Mouse (Mus musculus) spleen, embryonic (tissue): ENCODE results near the gene Reep3.

ENCODE experiments used
- CTCF ChIA-PET: fragments of 350-600 bp; sonication (Branson Sonifier 250); formaldehyde crosslinking; loops from one replicate; lab custom pipeline; 2022; lab: Charles Lee

The Reep3 gene

DNA sequence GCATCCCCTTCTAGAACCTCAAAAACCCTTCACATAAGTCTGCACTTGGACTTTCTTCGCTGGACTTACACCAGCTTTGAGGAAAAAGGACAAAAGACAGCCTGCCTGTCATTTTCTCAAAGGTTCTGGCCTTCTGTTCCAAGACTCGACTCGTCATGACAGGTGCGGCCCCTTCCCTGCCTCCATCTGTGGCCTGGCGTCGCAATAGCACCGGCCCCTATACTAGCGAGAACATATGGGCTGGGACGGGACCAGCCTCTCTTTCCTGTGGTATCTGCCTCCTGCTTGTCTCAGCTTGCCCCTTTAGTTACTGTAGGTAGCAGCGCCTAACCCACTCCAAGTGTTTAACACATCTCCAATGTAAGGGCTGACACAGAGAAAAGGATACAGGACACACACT, 11.6 kb downstream of the Reep3 start:
- CTCF ChIA-PET: no interaction called here

GRCm38 (mm10) chr10:67083446-67084166, 13.1 kb downstream of the Reep3 start:
- CTCF ChIA-PET: no interaction called here

GRCm38 (mm10) chr10:67082531-67082930, 14.2 kb downstream of the Reep3 start:
- CTCF ChIA-PET: interaction anchor here (0.7 kb wide), 1 partner anchor 563 kb away, joined by 6 read pairs; no protein-coding TSS in a partner anchor

- CTCF ChIA-PET: interaction anchor here (0.5 kb wide), 1 partner anchor 9 kb away, joined by 8 read pairs; no protein-coding TSS in a partner anchor
Measured at GRCm38 (mm10) chr10:67081206-67082007, 15.3 kb downstream of the Reep3 start.

DNA sequence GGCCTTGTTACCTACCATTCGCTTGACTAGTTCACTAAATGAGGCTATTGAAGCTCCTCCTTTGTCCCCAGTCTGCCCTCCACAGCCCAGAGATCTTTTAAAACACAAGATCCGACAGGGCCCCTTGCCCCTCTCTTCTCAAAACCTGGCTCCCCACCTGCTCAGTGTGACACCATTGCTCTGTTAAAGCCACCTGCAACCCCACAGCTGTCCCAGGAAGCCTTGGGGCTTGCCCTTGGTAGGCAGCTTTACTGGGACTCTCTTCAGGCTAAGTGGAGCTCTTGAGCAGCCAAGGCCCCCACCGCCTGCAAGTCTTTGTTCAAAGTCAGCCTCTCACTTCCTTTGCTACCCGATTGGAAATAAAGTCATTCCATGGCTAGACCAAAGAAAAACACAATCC, 17.7 kb downstream of the Reep3 start:
- CTCF ChIA-PET: interaction anchor here (0.5 kb wide), 1 partner anchor 89 kb away, joined by 6 read pairs; no protein-coding TSS in a partner anchor

- CTCF ChIA-PET: interaction anchor here (0.6 kb wide), 1 partner anchor 17 kb away, joined by 3 read pairs; no protein-coding TSS in a partner anchor
Measured at GRCm38 (mm10) chr10:67075931-67076878, 20.5 kb downstream of the Reep3 start.

- CTCF ChIA-PET: interaction anchor here (0.6 kb wide), 1 partner anchor 10 kb away, joined by 3 read pairs; no protein-coding TSS in a partner anchor
Measured at GRCm38 (mm10) chr10:67073577-67073976, 23.2 kb downstream of the Reep3 start.

GRCm38 (mm10) chr10:67072600-67072999, 24.1 kb downstream of the Reep3 start:
- CTCF ChIA-PET: interaction anchor here (0.6 to 0.7 kb wide), 3 partner anchors 9 to 218 kb away, joined by 3 to 8 read pairs (median 4); no protein-coding TSS in a partner anchor

GRCm38 (mm10) chr10:67071884-67072283, 24.9 kb downstream of the Reep3 start:
- CTCF ChIA-PET: interaction anchor here (0.6 kb wide), 1 partner anchor 217 kb away, joined by 3 read pairs; no protein-coding TSS in a partner anchor

DNA sequence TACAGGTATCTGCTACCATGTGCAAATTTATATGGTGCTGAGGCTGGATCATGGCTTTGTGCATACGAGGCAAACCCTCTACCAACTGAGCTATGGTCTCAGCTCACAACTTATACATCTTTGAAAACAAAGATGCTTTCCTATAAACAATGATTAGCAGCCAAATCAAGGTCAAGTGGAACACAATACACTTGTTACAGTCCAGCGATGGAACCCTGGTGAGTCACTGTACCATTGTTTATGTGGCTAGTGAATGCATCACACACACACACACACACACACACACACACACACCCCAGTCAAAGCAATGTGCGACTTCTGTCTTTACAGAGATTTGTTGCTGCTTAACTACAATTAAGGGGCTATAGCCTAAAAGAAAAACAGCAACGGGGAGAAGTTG, 25.4 kb downstream of the Reep3 start:
- CTCF ChIA-PET: no interaction called here

- CTCF ChIA-PET: no interaction called here
Measured at GRCm38 (mm10) chr10:67069013-67069412, 27.7 kb downstream of the Reep3 start.

DNA sequence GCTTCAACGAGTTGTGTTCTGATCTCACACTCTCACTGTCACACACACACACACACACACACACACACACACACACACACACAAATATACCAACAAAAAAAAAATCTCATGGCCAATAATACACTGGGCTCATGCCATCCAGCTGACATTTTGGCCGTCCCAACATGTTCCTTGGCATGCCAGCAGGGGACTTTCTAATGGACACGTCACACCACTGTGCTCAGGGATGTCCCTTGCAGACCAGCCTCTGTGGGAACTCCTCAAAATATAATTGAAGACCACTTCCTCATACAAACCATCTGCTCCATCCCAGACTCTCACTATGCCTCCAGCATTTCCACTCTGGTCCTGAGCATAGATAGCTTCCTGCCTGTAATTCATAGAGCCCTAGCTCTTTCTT, 30.3 kb downstream of the Reep3 start:
- CTCF ChIA-PET: interaction anchor here (0.6 to 0.7 kb wide), 3 partner anchors 9 to 194 kb away, joined by 3 to 12 read pairs (median 4); no protein-coding TSS in a partner anchor

DNA sequence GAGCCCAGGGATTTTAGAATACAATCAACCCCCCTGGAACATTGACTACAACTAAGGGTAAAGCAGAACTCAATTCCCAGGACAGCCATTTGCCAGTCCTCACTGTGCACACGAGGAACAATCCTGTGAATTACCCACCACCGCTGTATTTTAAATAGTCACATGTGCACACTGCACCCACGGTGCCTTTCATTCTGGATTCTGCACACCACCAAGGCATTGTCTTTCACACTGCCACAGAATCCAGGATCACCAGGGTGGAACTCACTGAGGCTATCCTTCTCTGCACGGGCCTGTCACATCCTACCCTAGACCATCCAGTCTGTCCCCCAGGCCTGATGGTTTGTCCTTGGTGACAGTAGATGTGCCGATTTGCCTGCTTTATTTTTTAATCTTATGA, 30.8 kb downstream of the Reep3 start:
- CTCF ChIA-PET: interaction anchor here (0.7 kb wide), 1 partner anchor 8 kb away, joined by 12 read pairs; no protein-coding TSS in a partner anchor

DNA sequence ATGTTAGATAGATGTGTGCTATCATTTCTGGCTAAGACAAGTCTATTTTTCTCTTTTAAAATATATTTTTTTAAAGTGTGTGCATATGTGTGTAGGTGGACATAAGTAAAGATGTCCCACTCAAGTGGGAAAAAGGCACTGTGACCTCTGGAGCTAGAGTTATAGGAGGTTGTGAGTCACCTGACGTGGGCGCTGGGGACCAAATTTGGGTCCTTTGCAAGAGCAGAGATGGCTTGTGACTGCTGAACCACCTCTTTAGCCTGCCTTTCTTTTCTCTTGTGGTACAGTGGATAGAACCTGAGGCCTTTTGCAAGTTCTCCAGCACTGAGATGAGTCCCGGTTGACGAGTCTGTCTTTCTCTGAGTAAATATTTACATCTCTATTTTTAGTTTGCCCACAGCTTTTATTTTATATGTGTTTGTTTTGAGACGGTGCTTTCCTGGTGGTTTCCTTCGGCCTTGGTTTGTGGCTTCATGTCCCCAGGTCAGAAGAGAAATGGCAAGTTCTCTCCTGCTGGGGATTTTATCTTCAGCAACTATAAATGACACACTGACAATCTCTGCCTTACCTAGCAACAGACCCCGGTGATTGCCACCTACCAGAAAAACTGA, 31.4 kb downstream of the Reep3 start:
- CTCF ChIA-PET: interaction anchor here (0.6 kb wide), 1 partner anchor 21 kb away, joined by 5 read pairs; no protein-coding TSS in a partner anchor

DNA sequence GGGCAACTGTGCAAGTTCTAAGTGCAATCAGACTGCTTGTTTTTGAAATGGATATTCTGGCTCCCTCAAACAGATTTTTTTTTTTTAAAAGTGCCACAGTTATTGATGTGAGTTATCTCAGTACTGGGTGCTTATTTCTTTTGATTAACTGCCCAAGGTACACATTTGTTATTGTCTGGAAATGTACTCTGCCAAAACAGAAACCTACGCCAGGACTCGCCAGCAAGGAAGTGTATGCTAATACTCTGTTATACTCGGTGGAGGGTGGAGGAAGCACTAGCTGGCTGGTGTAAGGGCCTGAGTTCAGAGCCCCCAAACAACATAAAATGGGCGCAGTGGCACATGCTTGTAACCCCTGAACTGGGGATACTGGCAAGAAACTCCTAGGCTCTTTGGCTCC, 34.9 kb downstream of the Reep3 start:
- CTCF ChIA-PET: no interaction called here

- CTCF ChIA-PET: interaction anchor here (0.8 kb wide), 1 partner anchor 16 kb away, joined by 3 read pairs; no protein-coding TSS in a partner anchor
Measured at GRCm38 (mm10) chr10:67061367-67061801, 35.4 kb downstream of the Reep3 start.

- CTCF ChIA-PET: no interaction called here
Measured at GRCm38 (mm10) chr10:67058702-67059101, 38.0 kb downstream of the Reep3 start.

DNA sequence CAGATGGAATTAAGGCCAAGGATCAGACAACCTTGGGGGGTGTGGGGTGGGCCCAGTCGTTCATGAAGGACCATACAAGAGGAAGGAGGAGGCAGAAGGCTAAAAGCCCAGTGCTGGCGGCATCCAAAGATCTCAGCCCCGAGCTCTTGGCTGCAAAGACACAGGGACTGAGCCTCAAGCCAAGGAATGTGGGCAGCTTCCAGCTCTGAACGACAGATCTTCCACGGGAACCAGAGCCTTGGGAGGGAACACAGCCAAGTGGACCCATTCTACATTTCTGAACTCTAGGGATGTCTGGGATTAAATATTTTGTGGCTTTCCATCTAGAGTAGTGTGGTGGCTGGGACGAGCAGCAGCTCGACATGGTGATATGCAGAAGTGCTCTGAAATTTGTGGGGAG, 38.4 kb downstream of the Reep3 start:
- CTCF ChIA-PET: interaction anchor here (0.5 kb wide), 1 partner anchor 35 kb away, joined by 4 read pairs; no protein-coding TSS in a partner anchor

DNA sequence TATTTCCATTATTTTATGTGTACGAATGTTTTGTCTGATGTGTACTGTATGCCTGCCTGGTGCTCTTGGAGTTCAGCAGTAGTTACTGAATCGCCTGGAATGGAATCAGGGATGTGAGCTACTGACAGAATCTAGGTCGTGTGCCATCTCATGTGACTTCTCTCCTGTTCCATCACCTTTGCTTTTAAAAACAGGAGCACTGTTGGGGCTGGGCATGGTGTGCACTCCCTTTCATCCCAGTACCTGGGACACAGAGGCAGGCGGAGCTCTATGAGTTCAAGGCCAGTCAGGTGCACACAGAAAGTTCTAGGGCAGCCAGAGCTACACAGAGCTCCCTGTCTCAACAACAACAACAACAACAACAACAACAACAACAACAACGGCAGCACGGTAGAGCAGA, 39.0 kb downstream of the Reep3 start:
- CTCF ChIA-PET: interaction anchor here (0.5 to 0.6 kb wide), 2 partner anchors 8 to 36 kb away, joined by 4 to 12 read pairs; no protein-coding TSS in a partner anchor

- CTCF ChIA-PET: interaction anchor here (0.6 kb wide), 1 partner anchor 9 kb away, joined by 12 read pairs; no protein-coding TSS in a partner anchor
Measured at GRCm38 (mm10) chr10:67057208-67057607, 39.5 kb downstream of the Reep3 start.
